Mouse (Mus musculus) liver, embryonic 13.5 days (tissue): ENCODE results near the gene Ss18l2. TPM values are rescaled to one million over a fixed set of nuclear protein-coding genes. Genes with fewer than 3 reads are reported as not detected.
A peak's percentile ranks its signal among the peaks of the same experiment; 100 is the strongest.

Experiments
- ATAC-seq: fragments of 200-750 bp; cut with Nextera tagmentation; 2 replicates; pipeline ENCODE4 v1.8.0; 2017; ENCODE audit warnings: low read depth, mild to moderate bottlenecking, moderate number of reproducible peaks, moderate library complexity
- DNase-seq: peaks from one replicate; pipeline ENCODE4 v3.0.0; 2022
- H3K27ac ChIP-seq: fragments of 300-500 bp; sonication (generic); 2 replicates; pipeline ENCODE4 v1.5.1; 2015; ENCODE audit warnings: moderate library complexity, mild to moderate bottlenecking, inconsistent platforms
- H3K27me3 ChIP-seq: fragments of 300-500 bp; sonication (generic); 2 replicates; pipeline ENCODE4 v1.6.1; 2015; ENCODE audit warnings: mild to moderate bottlenecking, inconsistent platforms
- H3K36me3 ChIP-seq: fragments of 300-500 bp; sonication (generic); 2 replicates; pipeline ENCODE4 v1.6.1; 2015; ENCODE audit warnings: mild to moderate bottlenecking, inconsistent platforms
- H3K4me1 ChIP-seq: fragments of 300-500 bp; sonication (generic); replicated peaks from 2 replicates; pipeline ENCODE4 v1.6.1; 2015; ENCODE audit warnings: inconsistent platforms
- H3K4me2 ChIP-seq: fragments of 300-500 bp; sonication (generic); 2 replicates; pipeline ENCODE4 v1.6.1; 2015; ENCODE audit warnings: inconsistent platforms, mild to moderate bottlenecking, moderate library complexity
- H3K4me3 ChIP-seq: fragments of 300-500 bp; sonication (generic); replicated peaks from 2 replicates; pipeline ENCODE4 v1.5.1; 2015; ENCODE audit warnings: mild to moderate bottlenecking, inconsistent platforms
- H3K9ac ChIP-seq: fragments of 300-500 bp; sonication (generic); 2 replicates; pipeline ENCODE4 v1.6.1; 2015; ENCODE audit warnings: mild to moderate bottlenecking, inconsistent platforms
- H3K9me3 ChIP-seq: fragments of 300-500 bp; sonication (generic); replicated peaks from 2 replicates; pipeline ENCODE4 v1.6.1; 2016; ENCODE audit warnings: inconsistent platforms
- WGBS: fragments of 180-500 bp; shearing (Covaris S2); methylation state at CpG from one replicate; pipeline ENCODE4 v1.1.7; 2015; ENCODE audit not compliant: insufficient replicate concordance; 5-methylcytosine and 5-hydroxymethylcytosine counted together
- polyA plus RNA-seq: library from polyadenylated mRNA; unstranded; fragments of >200 nt; fragmentation: Nextera tagmentation; extraction: Ambion mirVana; gene quantifications from 2 replicates; pipeline ENCODE4 v1.2.1, GENCODE M21; 2015

The Ss18l2 gene
- polyA plus RNA-seq, 1 experiment from 2014 or later, result 81.9 TPM

DNA sequence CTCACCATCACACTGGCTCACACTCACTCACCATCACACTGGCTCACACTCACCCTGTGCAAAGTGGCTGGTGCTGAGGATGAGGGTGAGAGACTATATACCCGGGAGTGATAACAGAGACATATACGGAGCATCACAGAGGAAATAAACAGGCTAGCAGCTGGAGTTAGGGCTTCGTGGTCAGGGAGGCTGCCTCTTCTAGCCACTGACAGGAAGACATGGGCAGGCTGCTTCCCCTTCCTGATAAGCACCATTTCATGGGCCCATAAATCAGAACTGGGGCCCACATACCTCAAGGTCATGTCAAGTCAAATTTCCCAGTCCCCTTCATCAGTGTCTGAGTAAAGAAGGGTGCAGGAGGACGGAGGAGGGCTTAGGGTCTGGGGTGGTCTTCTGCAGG lies 33.1 kb upstream of the Ss18l2 start:
- Histone ChIP-seq H3K4me3 (no peak overlapping the region), H3K4me2 (no peak overlapping the region), H3K4me1 (peaks cover 22% of the 10 kb centered on the region), H3K27me3 (no peaks in the 10 kb centered on the region), H3K9me3 (no peaks in the 10 kb centered on the region), H3K9ac (no peak overlapping the region), H3K36me3 (no peaks in the 10 kb centered on the region), H3K27ac (no peak overlapping the region)
- no peak for DNase-seq
- ATAC-seq, result no peak
- WGBS, result 6% methylated on average over 4 of the region's 4 CpGs

DNA sequence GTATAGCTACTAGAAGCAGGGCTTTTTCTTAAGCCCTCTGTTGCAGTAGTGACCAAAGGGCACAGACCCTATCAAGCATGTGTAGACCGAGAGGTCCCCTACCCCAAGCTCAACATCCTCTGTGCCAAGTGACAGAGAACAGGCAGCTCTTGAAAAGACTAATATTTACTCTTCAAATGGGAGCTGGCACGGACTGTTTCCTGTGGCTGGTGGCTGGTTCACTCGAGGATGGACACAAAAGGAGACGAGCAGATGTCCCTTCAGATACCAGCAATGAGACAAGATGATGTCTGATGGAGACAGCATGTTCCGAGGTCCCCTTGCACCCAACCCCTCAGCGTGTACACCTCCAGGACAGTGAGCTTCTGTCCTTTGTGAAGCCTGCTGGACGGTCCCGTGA lies 32.7 kb upstream of the Ss18l2 start:
- DNase-seq, result no peak
- no peak overlapping the region for H3K27ac ChIP-seq

DNA sequence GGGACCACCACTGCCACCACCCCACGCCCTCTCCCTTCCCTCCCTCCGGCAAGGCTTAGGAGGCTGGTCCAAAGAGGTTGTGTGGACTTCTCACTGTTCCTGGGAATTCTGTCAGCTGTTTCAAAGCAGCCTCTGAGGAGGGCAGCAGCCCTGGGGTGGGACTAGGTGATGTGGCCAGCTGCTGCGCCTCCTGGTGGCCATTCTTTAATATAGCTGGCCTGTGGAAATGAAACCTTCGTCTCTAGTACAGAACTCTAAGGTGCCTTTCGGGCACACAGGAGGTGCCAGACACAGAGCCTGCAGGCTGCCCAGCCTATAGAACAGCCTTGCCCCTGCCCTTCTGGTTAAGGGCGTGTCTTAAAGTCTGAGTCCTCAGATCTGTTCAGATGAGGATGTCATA lies 30.6 kb upstream of the Ss18l2 start:
- Histone ChIP-seq H3K4me1 (peaks cover 18% of the 10 kb centered on the region), H3K9me3 (no peaks in the 10 kb centered on the region), H3K36me3 (peaks cover 5% of the 10 kb centered on the region), H3K4me3 (no peak overlapping the region), H3K27ac (no peak overlapping the region), H3K27me3 (no peaks in the 10 kb centered on the region), H3K9ac (no peak overlapping the region), H3K4me2 (no peak overlapping the region)
- ATAC-seq (0 out of 2 replicates have a peak, but pooled peaks have one; percentile 12), DNase-seq (no peak)
- WGBS, result 21% methylated on average over 6 of the region's 6 CpGs

More for the DNA sequence above, 32.7 kb upstream of the Ss18l2 start:
- ATAC-seq, result no peak
- WGBS, result 21% methylated on average over 8 of the region's 8 CpGs
- H3K27me3 ChIP-seq, result no peaks in the 10 kb centered on the region
- H3K36me3 ChIP-seq, result no peaks in the 10 kb centered on the region
- no peak overlapping the region for H3K4me3 ChIP-seq
- H3K4me2 ChIP-seq, result no peak overlapping the region
- no peak overlapping the region for H3K9ac ChIP-seq
- H3K4me1 ChIP-seq, result peaks cover 18% of the 10 kb centered on the region
- no peaks in the 10 kb centered on the region for H3K9me3 ChIP-seq

DNA sequence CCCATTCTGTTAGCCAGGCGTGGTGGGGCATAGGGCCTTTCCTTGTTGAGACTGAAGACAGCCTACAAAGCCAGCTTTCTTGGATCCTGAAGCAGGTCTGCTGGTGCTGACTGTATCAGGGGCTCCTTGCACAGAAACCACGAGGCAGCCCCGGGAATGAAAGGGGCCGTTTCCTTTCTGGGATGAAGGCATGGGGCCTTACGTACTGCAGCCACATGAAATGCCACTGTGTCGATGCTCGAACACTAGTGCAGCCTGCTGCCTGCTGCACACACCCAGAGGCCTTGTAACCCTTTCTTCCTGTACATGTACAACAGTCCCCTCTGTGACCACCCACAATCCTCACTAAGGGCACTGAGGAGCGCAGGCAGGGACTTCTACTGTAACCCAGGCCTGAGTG lies 28.9 kb upstream of the Ss18l2 start:
- 55% methylated on average over 8 of the region's 8 CpGs for WGBS
- H3K9ac ChIP-seq, result no peak overlapping the region
- H3K4me3 ChIP-seq, result no peak overlapping the region
- no peak overlapping the region for H3K27ac ChIP-seq
- no peaks in the 10 kb centered on the region for H3K9me3 ChIP-seq
- no peak for ATAC-seq
- no peaks in the 10 kb centered on the region for H3K27me3 ChIP-seq
- peaks cover 12% of the 10 kb centered on the region for H3K36me3 ChIP-seq
- H3K4me1 ChIP-seq, result peaks cover 18% of the 10 kb centered on the region
- H3K4me2 ChIP-seq, result no peak overlapping the region
- DNase-seq, result no peak

DNA sequence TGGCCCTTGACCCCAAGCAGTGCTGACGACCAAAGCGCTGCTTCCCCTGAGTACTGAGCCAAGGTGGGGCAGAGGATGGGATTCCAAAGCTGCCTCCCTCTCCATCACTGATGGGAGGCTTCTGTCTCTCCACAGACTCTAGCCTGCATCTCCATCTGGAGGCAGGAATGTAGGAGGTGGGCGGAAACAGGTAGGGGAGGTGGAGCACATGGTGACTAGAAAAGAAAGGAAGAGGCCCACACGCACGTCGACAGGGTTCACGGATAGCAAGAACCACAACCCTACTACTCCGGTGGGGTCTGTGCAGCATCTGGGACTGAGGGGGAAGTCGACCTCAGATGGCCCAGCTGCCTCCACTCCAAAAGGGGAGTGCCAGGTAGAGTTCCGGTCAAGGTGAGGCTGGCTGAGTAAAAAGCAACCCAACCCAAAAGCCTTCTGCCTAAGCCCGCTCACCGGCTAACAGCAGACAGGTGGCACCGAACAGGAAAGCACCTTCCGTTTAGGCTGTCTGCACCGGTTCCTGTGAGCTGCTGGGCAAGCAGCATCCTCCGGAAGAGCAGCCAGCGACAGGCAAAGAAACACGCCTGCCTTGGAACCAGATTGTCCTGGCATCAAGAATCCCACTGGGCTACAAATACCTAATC lies 28.0 kb upstream of the Ss18l2 start:
- H3K36me3 ChIP-seq, result peaks cover 12% of the 10 kb centered on the region
- H3K27me3 ChIP-seq, result no peaks in the 10 kb centered on the region
- H3K4me2 ChIP-seq, result no peak overlapping the region
- DNase-seq (no peak), ATAC-seq (no peak)
- H3K9ac ChIP-seq, result no peak overlapping the region
- H3K9me3 ChIP-seq, result no peaks in the 10 kb centered on the region
- no peak overlapping the region for H3K4me3 ChIP-seq
- H3K27ac ChIP-seq, result no peak overlapping the region
- WGBS, result 60% methylated on average over 18 of the region's 18 CpGs
- H3K4me1 ChIP-seq, result peaks cover 12% of the 10 kb centered on the region

DNA sequence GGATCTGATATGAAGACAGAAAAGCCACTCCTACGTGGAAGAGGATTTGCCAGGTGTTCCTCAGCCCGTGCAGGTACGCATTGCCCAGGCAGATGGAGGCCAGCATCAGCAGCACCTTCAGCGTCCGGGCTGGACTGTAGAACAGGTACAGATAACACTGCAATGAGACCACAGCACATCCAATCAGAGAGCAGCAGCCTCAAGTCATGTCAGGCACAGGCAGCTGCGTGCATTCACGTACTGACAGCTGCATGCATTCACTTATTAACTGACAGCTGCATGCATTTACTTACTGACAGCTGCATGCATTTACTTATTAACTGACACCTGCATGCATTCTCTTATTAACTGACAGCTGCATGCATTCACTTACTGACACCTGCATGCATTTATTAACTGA lies 25.4 kb upstream of the Ss18l2 start:
- H3K9ac ChIP-seq, result no peak overlapping the region
- H3K9me3 ChIP-seq, result no peaks in the 10 kb centered on the region
- no peak overlapping the region for H3K4me3 ChIP-seq
- H3K36me3 ChIP-seq, result peaks cover 16% of the 10 kb centered on the region
- DNase-seq, result no peak
- WGBS, result 70% methylated on average over 7 of the region's 7 CpGs
- no peak overlapping the region for H3K27ac ChIP-seq
- H3K4me1 ChIP-seq, result no peaks in the 10 kb centered on the region
- no peaks in the 10 kb centered on the region for H3K27me3 ChIP-seq
- no peak overlapping the region for H3K4me2 ChIP-seq
- no peak for ATAC-seq

DNA sequence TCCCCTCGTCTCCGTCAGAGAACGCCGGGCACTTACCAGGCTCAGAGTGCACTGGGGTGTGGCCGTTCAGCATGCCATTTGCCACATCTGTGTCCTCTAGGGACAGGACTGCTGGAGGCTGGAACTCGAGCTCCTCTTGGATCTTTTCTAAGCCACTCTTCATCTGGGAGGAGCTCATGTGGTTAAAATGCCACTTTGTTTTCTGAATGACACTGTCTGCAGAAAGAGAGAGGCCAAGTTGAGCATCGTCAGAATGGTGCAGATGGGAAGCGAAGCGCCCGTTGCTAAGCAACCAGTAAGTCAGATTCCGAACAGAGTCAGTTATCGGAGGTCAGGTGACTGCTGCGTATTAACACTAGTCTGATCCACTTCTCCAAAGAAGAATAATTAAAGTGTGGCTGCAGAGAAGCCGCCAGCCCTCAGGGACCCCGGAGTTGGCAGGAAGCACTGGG lies 19.9 kb upstream of the Ss18l2 start:
- DNase-seq (no peak), ATAC-seq (no peak)
- 83% methylated on average over 15 of the region's 15 CpGs for WGBS
- peaks cover 5% of the 10 kb centered on the region for H3K36me3 ChIP-seq
- no peaks in the 10 kb centered on the region for H3K9me3 ChIP-seq
- no peak overlapping the region for H3K9ac ChIP-seq
- H3K4me2 ChIP-seq, result no peak overlapping the region
- no peak overlapping the region for H3K4me3 ChIP-seq
- H3K27ac ChIP-seq, result no peak overlapping the region
- H3K27me3 ChIP-seq, result no peaks in the 10 kb centered on the region
- no peaks in the 10 kb centered on the region for H3K4me1 ChIP-seq

DNA sequence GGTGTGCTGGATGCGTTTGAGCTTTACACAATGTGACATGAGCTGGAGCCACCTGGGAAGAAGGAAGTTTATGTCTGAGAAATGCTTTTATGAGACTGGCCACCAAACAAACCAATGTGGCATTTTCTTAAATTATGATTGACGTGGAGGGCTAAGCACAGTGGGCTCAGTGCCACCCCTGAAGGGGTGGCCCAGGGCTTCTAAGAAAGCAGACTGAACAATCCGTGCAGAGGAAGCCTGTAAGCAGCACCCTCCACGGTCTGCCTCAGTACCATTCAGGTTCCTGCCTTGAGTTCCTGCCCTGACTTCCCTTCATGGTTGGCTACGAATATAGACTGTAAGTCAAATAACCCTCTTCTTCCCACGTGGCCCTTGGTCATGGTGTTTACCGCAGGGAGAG lies 19.4 kb upstream of the Ss18l2 start:
- H3K4me2 ChIP-seq, result no peak overlapping the region
- no peak overlapping the region for H3K27ac ChIP-seq
- DNase-seq (no peak), ATAC-seq (no peak)
- H3K27me3 ChIP-seq, result no peaks in the 10 kb centered on the region
- no peak overlapping the region for H3K9ac ChIP-seq
- H3K36me3 ChIP-seq, result peaks cover 4% of the 10 kb centered on the region
- H3K4me3 ChIP-seq, result no peak overlapping the region
- no peaks in the 10 kb centered on the region for H3K4me1 ChIP-seq
- WGBS, result 72% methylated on average over 7 of the region's 7 CpGs
- no peaks in the 10 kb centered on the region for H3K9me3 ChIP-seq

DNA sequence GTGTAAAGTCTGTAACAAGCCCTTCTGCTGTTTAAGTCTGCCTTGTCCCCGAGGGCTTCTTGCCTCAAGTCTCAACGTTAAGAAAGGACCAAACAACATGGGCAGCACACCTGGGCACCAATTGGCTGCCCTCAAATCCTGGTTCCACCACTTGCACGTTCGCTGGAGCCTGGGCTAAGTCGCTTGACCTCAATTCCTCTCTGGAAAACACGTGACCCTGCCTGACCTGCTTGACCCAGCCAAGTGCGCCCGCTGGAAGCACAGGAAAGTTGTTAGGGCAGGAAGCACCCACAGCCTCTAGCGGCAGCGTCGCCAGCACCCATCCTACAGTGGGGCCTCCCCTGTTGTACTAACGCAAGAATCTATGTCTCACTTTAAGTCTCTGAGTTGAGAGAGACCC lies 15.4 kb upstream of the Ss18l2 start:
- Histone ChIP-seq H3K27ac (no peak overlapping the region), H3K36me3 (no peaks in the 10 kb centered on the region), H3K4me1 (no peaks in the 10 kb centered on the region), H3K4me2 (no peak overlapping the region), H3K9ac (no peak overlapping the region), H3K9me3 (no peaks in the 10 kb centered on the region; the same call in 1 of the 2 replicates), H3K27me3 (no peaks in the 10 kb centered on the region), H3K4me3 (no peak overlapping the region)
- DNase-seq (no peak), ATAC-seq (no peak)
- 68% methylated on average over 12 of the region's 12 CpGs for WGBS

DNA sequence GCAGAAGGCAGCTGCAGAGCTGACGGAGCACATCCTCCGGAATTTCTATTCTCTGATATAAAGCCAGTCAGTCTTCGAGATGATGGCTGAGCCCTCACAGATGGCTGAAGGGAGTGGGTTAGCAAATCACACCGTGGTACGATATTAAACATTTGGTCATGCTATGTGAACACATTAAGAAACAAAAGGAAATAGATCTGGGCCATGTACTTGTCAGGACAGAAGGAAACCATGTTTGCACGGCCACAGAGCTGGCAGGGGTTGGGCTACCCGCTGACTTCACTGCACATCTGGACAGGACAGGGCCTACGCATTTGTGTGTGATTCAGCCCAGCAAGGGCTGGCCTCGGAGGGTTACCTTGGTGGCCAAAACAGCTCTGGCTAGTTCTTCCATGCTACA lies 13.5 kb upstream of the Ss18l2 start:
- 79% methylated on average over 9 of the region's 9 CpGs for WGBS
- H3K9me3 ChIP-seq, result no peaks in the 10 kb centered on the region; the same call in 1 of the 2 replicates
- ATAC-seq (no peak), DNase-seq (no peak)
- no peak overlapping the region for H3K9ac ChIP-seq
- no peaks in the 10 kb centered on the region for H3K36me3 ChIP-seq
- no peak overlapping the region for H3K27ac ChIP-seq
- no peak overlapping the region for H3K4me2 ChIP-seq
- no peak overlapping the region for H3K4me3 ChIP-seq
- no peaks in the 10 kb centered on the region for H3K27me3 ChIP-seq
- H3K4me1 ChIP-seq, result no peaks in the 10 kb centered on the region

DNA sequence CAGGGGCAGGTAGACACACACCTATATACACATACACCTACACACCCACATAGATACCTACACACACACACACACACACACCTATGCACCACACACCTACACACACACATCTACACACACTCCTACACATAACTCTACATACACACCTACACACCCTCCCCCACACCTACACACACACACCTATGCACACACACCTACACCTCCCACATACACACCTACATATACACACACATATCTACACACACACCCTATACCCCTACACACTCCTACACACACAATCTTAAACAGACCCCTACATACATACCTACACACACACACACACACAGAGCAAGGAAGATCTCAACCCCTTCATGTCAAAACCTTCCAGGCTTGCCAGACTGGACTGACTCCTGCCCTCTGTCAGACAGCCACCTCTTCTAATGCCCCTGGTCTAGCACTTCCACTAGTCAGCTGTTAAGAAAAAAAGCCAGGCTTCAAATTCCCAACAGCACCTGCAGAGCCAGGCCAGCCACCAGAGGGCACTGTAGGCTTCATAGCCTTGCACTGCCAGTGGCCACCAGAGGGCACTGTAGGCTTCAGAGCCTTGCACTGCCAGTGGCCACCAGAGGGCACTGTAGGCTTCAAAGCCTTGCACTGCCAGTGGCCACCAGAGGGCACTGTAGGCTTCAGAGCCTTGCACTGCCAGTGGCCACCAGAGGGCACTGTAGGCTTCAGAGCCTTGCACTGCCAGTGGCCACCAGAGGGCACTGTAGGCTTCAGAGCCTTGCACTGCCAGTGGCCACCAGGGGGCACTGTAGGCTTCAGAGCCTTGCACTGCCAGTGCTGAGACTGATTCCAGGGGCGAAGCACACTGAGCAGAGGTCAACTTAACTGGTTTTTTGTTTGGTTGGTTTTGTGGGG lies 12.7 kb upstream of the Ss18l2 start:
- H3K27ac ChIP-seq, result no peak overlapping the region
- 92% methylated on average over 1 of the region's 1 CpGs for WGBS
- H3K27me3 ChIP-seq, result no peaks in the 10 kb centered on the region
- no peak overlapping the region for H3K4me2 ChIP-seq
- no peak overlapping the region for H3K9ac ChIP-seq
- no peaks in the 10 kb centered on the region; the same call in 1 of the 2 replicates for H3K9me3 ChIP-seq
- ATAC-seq (0 out of 2 replicates have a peak, but pooled peaks have one; percentile 34), DNase-seq (no peak)
- no peaks in the 10 kb centered on the region for H3K4me1 ChIP-seq
- H3K4me3 ChIP-seq, result no peak overlapping the region
- H3K36me3 ChIP-seq, result no peaks in the 10 kb centered on the region
